Mouse (Mus musculus) left cerebral cortex, adult 2 months (tissue): ENCODE results near the gene Mpst. TPM values are rescaled to one million over a fixed set of nuclear protein-coding genes. Genes with fewer than 3 reads are reported as not detected.

Source experiments
- DNase-seq, 2 experiments: peaks; one replicate each; pipeline ENCODE4 v3.0.0; 2021 to 2022; ENCODE audit warnings: low spot score in 2 of 2, mixed read lengths in 1 of 2; ENCODE audit errors: extremely low spot score in 1 of 2
- H3K27ac ChIP-seq: fragments of 200-600 bp; 2 replicates; pipeline ENCODE4 v1.8.1; 2022
- H3K4me3 ChIP-seq: fragments of 200-600 bp; 2 replicates; pipeline ENCODE4 v1.8.1; 2022
- CTCF ChIP-seq: fragments of 200-600 bp; IDR thresholded peaks from 2 replicates; pipeline ENCODE4 v1.8.1; 2022; ENCODE audit warnings: antibody characterized with exemption, mild to moderate bottlenecking, moderate library complexity
- intact Hi-C: fragments of 180-260 bp; cut with DNase I; formaldehyde crosslinking; loops from one replicate; pipeline ENCODE4 v1.15.1; 2025
- long read RNA-seq, 2 experiments: library from polyadenylated mRNA; stranded (forward); transcript quantifications; one replicate each; pipeline ENCODE4 v2.0.0; 2021; ENCODE audit warnings: borderline mapping rate in 2 of 2
- total RNA-seq, 2 experiments: library from RNA; stranded (reverse); gene quantifications; 2 replicates each; pipeline ENCODE4 v1.2.3; 2021

Mpst gene
- total RNA-seq: 10 to 100 TPM; 31.7 to 31.8 TPM
- long read RNA-seq, experiment 1, partial matches to known transcripts: 0 of 1 reads
- long read RNA-seq, experiment 1, other reads (novel, unspliced or antisense): 0 of 1 reads
- long read RNA-seq, experiment 2: 0 reads

- Histone ChIP-seq H3K4me3 (peak within 1 kb of the TSS; percentile 76), H3K27ac (peak within 1 kb of the TSS; percentile 97)
- DNase-seq: peak; percentile 86 to 87
- intact Hi-C loops: loop anchor here (1.0 to 5.0 kb wide), 2 partner anchors 22 to 39 kb away; no protein-coding TSS in a partner anchor
- no peak; the same call in 1 of the 2 replicates for TF ChIP-seq CTCF
Observed at GRCm38 (mm10) chr15:78406293-78406934, at the start of gene Mpst. TSS of gene Mpst (plus strand) at chr15:78406416.

DNA sequence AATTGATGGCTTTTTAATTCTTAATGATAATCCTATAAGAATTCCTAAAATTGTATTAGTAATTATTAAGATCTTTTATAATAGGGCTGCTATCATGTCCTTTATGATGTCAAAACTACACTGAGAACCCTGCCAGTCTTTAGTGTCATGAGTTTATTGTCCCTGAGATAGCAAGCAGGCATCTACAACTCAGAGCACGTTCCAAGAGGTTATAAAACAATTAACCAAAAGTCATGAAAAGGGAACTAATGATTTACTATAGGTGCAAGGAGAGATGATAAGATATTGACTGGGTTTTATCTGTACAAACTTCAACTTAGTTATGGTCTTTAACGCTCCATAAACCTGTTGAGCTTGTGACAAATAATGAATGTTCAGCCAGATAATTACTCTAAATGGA lies 40.3 kb upstream of the Mpst start:
- Histone ChIP-seq H3K4me3 (no peak overlapping the region), H3K27ac (no peak overlapping the region)
- TF ChIP-seq CTCF: no peak
- DNase-seq: no peak
- intact Hi-C loops: loop anchor here (5.0 kb wide), 2 partner anchors 41 to 181 kb away; partner anchors contain the start of genes Mpst and Tst

DNA sequence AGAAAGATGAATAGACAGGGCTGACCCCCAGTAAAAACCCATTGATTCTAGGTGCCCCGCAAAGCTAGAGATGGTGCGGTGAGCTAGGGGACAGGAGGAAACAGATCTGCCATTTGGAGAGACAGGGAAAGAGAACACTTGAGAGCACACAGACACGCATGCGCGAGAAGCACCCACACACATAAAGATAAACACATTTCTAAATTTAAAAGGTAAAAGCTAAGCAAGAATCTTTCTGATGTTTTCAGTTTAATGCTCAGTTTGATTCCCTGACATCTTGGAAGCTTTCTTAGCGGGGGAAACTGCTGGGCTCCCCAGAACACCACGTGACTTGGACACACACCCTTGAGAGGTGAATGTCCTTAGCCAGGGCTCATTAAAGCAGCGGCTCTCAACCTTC lies 39.3 kb upstream of the Mpst start:
- no peak for TF ChIP-seq CTCF
- peak; percentile 26 for DNase-seq
- Histone ChIP-seq H3K4me3 (no peak overlapping the region), H3K27ac (peak overlapping the region; percentile 77)
- intact Hi-C loops: loop anchor here (5.0 kb wide), 2 partner anchors 40 to 180 kb away; partner anchors contain the start of genes Mpst and Tst

GRCm38 (mm10) chr15:78367811-78368210 lies 38.4 kb upstream of the Mpst start:
- TF ChIP-seq CTCF: no peak
- Histone ChIP-seq H3K4me3 (no peak overlapping the region), H3K27ac (peak overlapping the region; percentile 77)
- intact Hi-C loops: loop anchor here (2.0 to 5.0 kb wide), 3 partner anchors 39 to 179 kb away; partner anchors contain the start of genes Mpst and Tst
- DNase-seq: peak in 1 of 2 experiments; percentile 24

GRCm38 (mm10) chr15:78368926-78369346 lies 37.3 kb upstream of the Mpst start:
- Histone ChIP-seq H3K27ac (peak overlapping the region; percentile 2; the same call in 1 of the 2 replicates), H3K4me3 (no peak overlapping the region)
- TF ChIP-seq CTCF: peak; percentile 92
- peak; percentile 30 to 38 for DNase-seq
- intact Hi-C loops: loop anchor here (2.0 to 5.0 kb wide), 3 partner anchors 38 to 178 kb away; partner anchors contain the start of genes Mpst and Tst

DNA sequence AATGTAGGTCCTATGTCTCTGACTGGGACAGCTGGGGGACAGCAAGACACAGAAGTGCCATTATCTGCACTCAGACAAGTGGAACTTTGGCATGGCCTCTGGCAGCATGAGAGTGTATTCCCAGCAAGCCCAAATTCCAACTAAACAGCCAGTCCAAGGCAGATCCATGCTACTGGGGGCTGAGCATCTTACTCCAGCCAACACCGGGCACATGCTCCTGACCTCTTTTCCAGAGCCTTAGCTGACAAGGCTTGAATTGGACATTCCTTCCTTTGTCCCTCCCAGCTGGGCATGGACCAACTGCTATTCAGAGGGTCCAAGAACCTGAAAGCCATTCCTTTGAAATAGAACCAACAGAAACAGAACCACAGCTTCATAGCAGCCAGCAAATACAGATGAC lies 36.6 kb upstream of the Mpst start:
- peak overlapping the region; percentile 2; the same call in 1 of the 2 replicates for H3K27ac ChIP-seq

DNA sequence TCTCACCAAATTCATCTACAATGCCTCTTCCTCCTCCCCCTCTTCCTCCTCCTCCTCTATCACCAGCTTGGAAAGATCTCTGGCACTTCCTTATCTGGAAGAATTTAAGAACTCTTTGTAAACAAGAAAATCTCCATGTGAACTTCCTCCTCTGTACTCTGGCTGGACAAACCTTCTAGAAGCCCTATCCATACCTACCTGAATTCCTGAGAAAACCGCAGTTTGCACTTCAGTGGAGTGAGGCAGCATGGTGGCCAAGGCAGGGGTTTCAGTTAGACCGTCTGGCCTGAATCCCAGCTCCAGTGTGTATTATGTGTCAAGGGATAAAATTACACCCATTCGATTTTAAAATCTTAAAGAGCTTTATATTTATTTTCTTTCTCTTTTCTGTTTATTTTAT lies 33.4 kb upstream of the Mpst start:
- DNase-seq: no peak
- intact Hi-C loops: no loop called here
- Histone ChIP-seq H3K27ac (no peak overlapping the region), H3K4me3 (no peak overlapping the region)
- no peak for TF ChIP-seq CTCF

More for the DNA sequence above, 36.6 kb upstream of the Mpst start:
- peak in 1 of 2 experiments; percentile 24 for DNase-seq
- intact Hi-C loops: loop anchor here (2.0 to 5.0 kb wide), 3 partner anchors 38 to 178 kb away; partner anchors contain the start of genes Mpst and Tst
- H3K4me3 ChIP-seq: no peak overlapping the region
- no peak for TF ChIP-seq CTCF

GRCm38 (mm10) chr15:78374204-78374603 lies 32.0 kb upstream of the Mpst start:
- DNase-seq: peak in 1 of 2 experiments; percentile 46
- peak overlapping the region; percentile 33; the same call in 1 of the 2 replicates for H3K27ac ChIP-seq

DNA sequence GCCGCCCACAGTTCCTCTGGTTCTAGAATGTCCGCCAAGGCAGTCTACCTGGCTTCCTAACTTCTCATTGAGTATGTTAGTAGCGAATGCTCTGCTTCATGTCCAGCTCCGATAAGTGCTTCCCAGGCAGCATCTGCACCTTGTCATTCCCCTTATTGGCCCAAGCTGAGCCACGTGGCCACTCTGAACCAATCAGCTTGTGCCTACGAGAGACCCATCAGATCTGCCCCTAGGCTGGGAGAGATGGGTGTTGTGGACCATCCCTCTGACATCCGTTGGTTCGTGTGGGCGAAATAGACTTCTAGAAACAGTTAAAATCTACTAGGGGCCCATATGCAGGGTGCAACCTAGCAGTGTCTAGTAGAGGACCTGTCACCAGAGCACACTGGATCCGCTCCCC lies 28.4 kb upstream of the Mpst start:
- no peak for TF ChIP-seq CTCF
- Histone ChIP-seq H3K4me3 (no peak overlapping the region), H3K27ac (no peak overlapping the region)
- no peak for DNase-seq
- intact Hi-C loops: no loop called here

More at GRCm38 (mm10) chr15:78374204-78374603, 32.0 kb upstream of the Mpst start:
- no peak overlapping the region for H3K4me3 ChIP-seq
- TF ChIP-seq CTCF: no peak
- intact Hi-C loops: no loop called here

GRCm38 (mm10) chr15:78378556-78378955 lies 27.7 kb upstream of the Mpst start:
- no peak overlapping the region for H3K4me3 ChIP-seq
- no peak for TF ChIP-seq CTCF
- H3K27ac ChIP-seq: no peak overlapping the region
- no peak for DNase-seq
- intact Hi-C loops: no loop called here

GRCm38 (mm10) chr15:78380208-78380607 lies 26.0 kb upstream of the Mpst start:
- Histone ChIP-seq H3K27ac (no peak overlapping the region; the same call in 1 of the 2 replicates), H3K4me3 (no peak overlapping the region)
- intact Hi-C loops: no loop called here

DNA sequence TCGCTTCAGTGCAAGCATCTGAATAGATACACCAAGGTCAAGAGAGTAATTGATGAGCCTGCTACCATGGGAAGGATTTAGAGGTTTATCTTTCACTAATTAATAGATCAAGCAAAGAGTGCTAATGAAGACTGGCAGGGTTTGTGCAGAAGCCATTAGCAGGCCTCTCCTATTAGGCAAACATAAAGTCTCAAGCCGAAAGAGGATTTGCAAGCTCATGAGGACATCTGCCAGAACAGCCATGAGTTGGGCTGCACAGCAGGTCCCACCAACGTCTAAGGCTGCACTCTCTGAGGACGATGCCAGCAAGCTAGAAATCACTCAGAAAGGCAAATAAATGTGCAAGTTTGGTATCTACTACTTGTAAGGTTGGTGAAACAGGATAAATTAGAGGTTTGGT lies 25.5 kb upstream of the Mpst start:
- no peak for DNase-seq
- H3K4me3 ChIP-seq: no peak overlapping the region
- intact Hi-C loops: no loop called here
- H3K27ac ChIP-seq: peak overlapping the region; percentile 47
- TF ChIP-seq CTCF: no peak

More at GRCm38 (mm10) chr15:78380208-78380607, 26.0 kb upstream of the Mpst start:
- TF ChIP-seq CTCF: no peak
- no peak for DNase-seq
